Mouse (Mus musculus) hindbrain, postnatal 0 days (tissue): ENCODE measurements around the gene Dlg4. TPM values are rescaled to one million over a fixed set of nuclear protein-coding genes. Genes with fewer than 3 reads are reported as not detected.
A peak's percentile ranks its signal among the peaks of the same experiment; 100 is the strongest.

ENCODE experiments used
- ATAC-seq: fragments of 200-750 bp; cut with Nextera tagmentation; 2 replicates; pipeline ENCODE4 v1.8.0; 2017; ENCODE audit warnings: mild to moderate bottlenecking, moderate TSS enrichment, moderate library complexity
- DNase-seq: peaks from one replicate; pipeline ENCODE4 v3.0.0-alpha.2; 2015; ENCODE audit warnings: low spot score
- H3K27ac ChIP-seq: fragments of 300-500 bp; sonication (generic); 2 replicates; pipeline ENCODE4 v1.5.1; 2014; ENCODE audit warnings: mild to moderate bottlenecking
- H3K27me3 ChIP-seq: fragments of 300-500 bp; sonication (generic); 2 replicates; pipeline ENCODE4 v1.6.1; 2014; ENCODE audit warnings: low read length, mixed read lengths; ENCODE audit not compliant: insufficient read depth
- H3K36me3 ChIP-seq: fragments of 300-500 bp; sonication (generic); 2 replicates; pipeline ENCODE4 v1.6.1; 2014; ENCODE audit warnings: low read length, mixed read lengths; ENCODE audit not compliant: insufficient read depth
- H3K4me1 ChIP-seq: fragments of 300-500 bp; sonication (generic); 2 replicates; pipeline ENCODE4 v1.6.1; 2014; ENCODE audit warnings: antibody characterized with exemption, low read length, mixed read lengths; ENCODE audit not compliant: insufficient read depth
- H3K4me2 ChIP-seq: fragments of 300-500 bp; sonication (generic); 2 replicates; pipeline ENCODE4 v1.6.1; 2014; ENCODE audit warnings: low read depth, mild to moderate bottlenecking, low read length, moderate library complexity, mixed read lengths
- H3K4me3 ChIP-seq: fragments of 300-500 bp; sonication (generic); 2 replicates; pipeline ENCODE4 v1.5.1; 2014; ENCODE audit warnings: low read length
- H3K9ac ChIP-seq: fragments of 300-500 bp; sonication (generic); replicated peaks from 2 replicates; pipeline ENCODE4 v1.6.1; 2014; ENCODE audit warnings: mild to moderate bottlenecking, low read length, moderate library complexity, mixed read lengths
- H3K9me3 ChIP-seq: fragments of 300-500 bp; sonication (generic); 2 replicates; pipeline ENCODE4 v1.6.1; 2016; ENCODE audit warnings: low read length, mixed read lengths
- CTCF ChIP-seq: IDR thresholded peaks from 2 replicates; pipeline ENCODE4 v1.5.1; 2016; ENCODE audit warnings: antibody characterized with exemption, control low read depth, low read depth
- WGBS: fragments of 180-500 bp; shearing (Covaris S2); extraction: QIAGEN DNeasy Blood & Tissue Kit; methylation state at CpG from one replicate; pipeline ENCODE4 v1.1.7; 2014; 5-methylcytosine and 5-hydroxymethylcytosine counted together
- polyA plus RNA-seq: library from polyadenylated mRNA; unstranded; fragments of >200 nt; fragmentation: Nextera tagmentation; extraction: Ambion mirVana; gene quantifications from 2 replicates; pipeline ENCODE4 v1.2.1, GENCODE M21; 2015
- total RNA-seq: library from RNA; depleted of rRNA; stranded (reverse); fragments of >200 nt; gene quantifications from 2 replicates; pipeline ENCODE4 v1.2.3, GENCODE M21; 2014

The Dlg4 gene
- total and polyA plus RNA-seq, 2 experiments from 2014 or later: 18.8 to 209 TPM

GRCm38 (mm10) chr11:70023481-70024150 lies 6.9 kb downstream of the Dlg4 start:
- H3K27me3 ChIP-seq: no peaks in the 10 kb centered on the region
- ATAC-seq: no peak
- no peaks in the 10 kb centered on the region for H3K9me3 ChIP-seq
- H3K9ac ChIP-seq: peak overlapping the region; percentile 51
- TF ChIP-seq CTCF: no peak
- peak overlapping the region; percentile 54 for H3K27ac ChIP-seq
- 4% methylated on average over 16 of the region's 29 CpGs for WGBS
- H3K4me2 ChIP-seq: peak overlapping the region; percentile 65
- peak; percentile 75 for DNase-seq
- no peaks in the 10 kb centered on the region for H3K36me3 ChIP-seq
- peaks cover 52% of the 10 kb centered on the region for H3K4me1 ChIP-seq
- peak overlapping the region; percentile 36 for H3K4me3 ChIP-seq

- no peaks in the 10 kb centered on the region for H3K9me3 ChIP-seq
- H3K27me3 ChIP-seq: no peaks in the 10 kb centered on the region
- no peak for ATAC-seq
- H3K36me3 ChIP-seq: no peaks in the 10 kb centered on the region
- TF ChIP-seq CTCF: no peak
- H3K27ac ChIP-seq: peak overlapping the region; percentile 54
- peak overlapping the region; percentile 65 for H3K4me2 ChIP-seq
- WGBS: 16% methylated on average over 6 of the region's 6 CpGs
- no peak for DNase-seq
- H3K9ac ChIP-seq: peak overlapping the region; percentile 51
- peak overlapping the region; percentile 36 for H3K4me3 ChIP-seq
- H3K4me1 ChIP-seq: peaks cover 51% of the 10 kb centered on the region
Measured at GRCm38 (mm10) chr11:70024151-70024514, 7.4 kb downstream of the Dlg4 start.

- Histone ChIP-seq H3K4me2 (peak overlapping the region; percentile 60), H3K36me3 (peaks cover 8% of the 10 kb centered on the region), H3K9ac (peak overlapping the region; percentile 28), H3K4me1 (peaks cover 49% of the 10 kb centered on the region), H3K27me3 (no peaks in the 10 kb centered on the region), H3K9me3 (no peaks in the 10 kb centered on the region), H3K27ac (peak overlapping the region; percentile 89), H3K4me3 (peak overlapping the region; percentile 26)
- WGBS: 1% methylated on average over 19 of the region's 19 CpGs
- ATAC-seq (peak; percentile 8; the same call in 1 of the 2 replicates), DNase-seq (peak; percentile 69)
- no peak for TF ChIP-seq CTCF
Measured at GRCm38 (mm10) chr11:70026689-70027088, 9.9 kb downstream of the Dlg4 start.

- Histone ChIP-seq H3K4me3 (no peak overlapping the region), H3K27me3 (no peaks in the 10 kb centered on the region), H3K9ac (peak overlapping the region; percentile 35; the same call in 1 of the 2 replicates), H3K4me2 (peak overlapping the region; percentile 60), H3K36me3 (peaks cover 14% of the 10 kb centered on the region), H3K4me1 (peaks cover 45% of the 10 kb centered on the region), H3K9me3 (no peaks in the 10 kb centered on the region), H3K27ac (peak overlapping the region; percentile 89)
- TF ChIP-seq CTCF: no peak
- 38% methylated on average over 9 of the region's 9 CpGs for WGBS
- DNase-seq (peak; percentile 20), ATAC-seq (no peak)
Measured at GRCm38 (mm10) chr11:70027397-70027796, 10.7 kb downstream of the Dlg4 start.

GRCm38 (mm10) chr11:70028401-70029129 lies 11.8 kb downstream of the Dlg4 start:
- Histone ChIP-seq H3K27me3 (no peaks in the 10 kb centered on the region), H3K4me3 (peak overlapping the region; percentile 27), H3K4me2 (peak overlapping the region; percentile 60), H3K4me1 (peaks cover 37% of the 10 kb centered on the region), H3K27ac (peak overlapping the region; percentile 89), H3K9me3 (no peaks in the 10 kb centered on the region), H3K36me3 (peaks cover 22% of the 10 kb centered on the region), H3K9ac (peak overlapping the region; percentile 43)
- no peak for DNase-seq
- no peak for TF ChIP-seq CTCF
- ATAC-seq: peak; percentile 3; the same call in 1 of the 2 replicates
- WGBS: 14% methylated on average over 12 of the region's 12 CpGs

- Histone ChIP-seq H3K4me3 (peak overlapping the region; percentile 27), H3K4me1 (peaks cover 36% of the 10 kb centered on the region), H3K27me3 (no peaks in the 10 kb centered on the region), H3K9me3 (no peaks in the 10 kb centered on the region), H3K4me2 (peak overlapping the region; percentile 60), H3K9ac (peak overlapping the region; percentile 43), H3K36me3 (peaks cover 22% of the 10 kb centered on the region), H3K27ac (peak overlapping the region; percentile 89)
- WGBS: 2% methylated on average over 20 of the region's 20 CpGs
- no peak for TF ChIP-seq CTCF
- DNase-seq: peak; percentile 98
- peak; percentile 93 for ATAC-seq
Measured at GRCm38 (mm10) chr11:70029130-70029801, 12.5 kb downstream of the Dlg4 start.
